8 mouse cellular contexts compared by ENCODE assay signal in the genomic region with DNA sequence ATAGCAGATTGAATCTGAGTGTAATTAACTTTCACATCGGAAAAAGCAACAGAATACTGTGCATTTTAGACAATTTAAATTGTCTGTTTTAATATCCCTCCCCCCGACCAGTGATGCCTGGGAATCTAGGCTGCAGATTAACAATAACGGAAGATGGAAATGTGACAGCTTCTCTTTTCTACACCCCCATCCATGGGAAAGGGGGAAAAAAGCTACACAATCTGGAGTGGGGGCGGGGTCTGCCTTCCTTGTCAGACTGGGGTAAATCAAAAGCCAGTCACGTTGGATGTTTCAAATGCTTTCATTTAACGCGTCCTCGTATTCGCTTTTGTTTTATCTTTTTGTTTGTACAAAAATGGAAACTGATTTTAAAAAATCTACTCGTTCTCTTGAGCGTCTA. TPM values are rescaled to one million over a fixed set of nuclear protein-coding genes. Genes with fewer than 3 reads are reported as not detected.
DNase-seq lines count a peak whose midpoint lies in the region; ATAC-seq lines count a peak whose summit lies in the region.

No protein-coding gene starts in this region.

- peak; percentile 7 for DNase-seq in adrenal gland, postnatal 10 days
- DNase-seq in adrenal gland, adult 8-10 months: no peak
- peak; percentile 22 for DNase-seq in ZHBTc4 (ENCODE audit: low read depth, low spot score)
- peak; percentile 21 for DNase-seq in kidney, adult 9 months
- DNase-seq in retina, postnatal 7 days (ENCODE audit: low read depth, low spot score): peak; percentile 25
- DNase-seq in spleen, adult 12 weeks (ENCODE audit: low spot score): no peak

- H3K9me3 ChIP-seq in embryonic facial prominence, embryonic 15.5 days (replicated peaks): no peaks in the 10 kb centered on the region
- H3K9me3 ChIP-seq in liver, embryonic 12.5 days (replicated peaks): no peaks in the 10 kb centered on the region

- peak overlapping the region; percentile 98 for H3K4me2 ChIP-seq in embryonic facial prominence, embryonic 15.5 days (replicated peaks)
- peak overlapping the region; percentile 6; the same call in 1 of the 2 replicates for H3K4me2 ChIP-seq in liver, embryonic 12.5 days

- H3K4me3 ChIP-seq in embryonic facial prominence, embryonic 15.5 days (replicated peaks): peak overlapping the region; percentile 76
- H3K4me3 ChIP-seq in liver, embryonic 12.5 days: peak overlapping the region; percentile 68; the same call in 1 of the 2 replicates

- H3K36me3 ChIP-seq in embryonic facial prominence, embryonic 15.5 days: no peaks in the 10 kb centered on the region
- no peaks in the 10 kb centered on the region for H3K36me3 ChIP-seq in liver, embryonic 12.5 days

- H3K27ac ChIP-seq in embryonic facial prominence, embryonic 15.5 days (replicated peaks): no peak overlapping the region
- no peak overlapping the region for H3K27ac ChIP-seq in liver, embryonic 12.5 days

- H3K27me3 ChIP-seq in embryonic facial prominence, embryonic 15.5 days: peaks cover 19% of the 10 kb centered on the region
- H3K27me3 ChIP-seq in liver, embryonic 12.5 days (replicated peaks): peaks cover 59% of the 10 kb centered on the region

- no peak overlapping the region for H3K9ac ChIP-seq in embryonic facial prominence, embryonic 15.5 days
- H3K9ac ChIP-seq in liver, embryonic 12.5 days: no peak overlapping the region

- ATAC-seq in embryonic facial prominence, embryonic 15.5 days (ENCODE audit: insufficient number of reproducible peaks, low FRiP score, low TSS enrichment, low read depth): no peak
- ATAC-seq in liver, embryonic 12.5 days: no peak

- H3K4me1 ChIP-seq in embryonic facial prominence, embryonic 15.5 days: peaks cover 11% of the 10 kb centered on the region; the same call in 1 of the 2 replicates
- H3K4me1 ChIP-seq in liver, embryonic 12.5 days: peaks cover 17% of the 10 kb centered on the region; the same call in 1 of the 2 replicates

- 5% methylated on average over 11 of the region's 11 CpGs for WGBS in embryonic facial prominence, embryonic 15.5 days
- 11% methylated on average over 11 of the region's 11 CpGs for WGBS in liver, embryonic 12.5 days (ENCODE audit: insufficient replicate concordance)

RNA-seq across cellular contexts. Expression of a gene that starts 1.3 kb away (rescaled TPM):
- 1 to 10 TPM; 3.0 to 3.2 TPM for total RNA-seq in adrenal gland, postnatal 10 days (2021)
- 1 to 10 TPM; 4.9 to 7.2 (median 5.6) TPM for total RNA-seq in adrenal gland, adult 8-10 months (2022)
- 0.35 and 0.45 TPM in 2 replicates for polyA plus RNA-seq in embryonic facial prominence, embryonic 15.5 days (2015; fragmentation: Nextera tagmentation; extraction: Ambion mirVana)
- 0.10 and 0.15 TPM in 2 replicates for polyA plus RNA-seq in liver, embryonic 12.5 days (2016; fragmentation: Nextera tagmentation; extraction: Ambion mirVana)

RNA-seq across cellular contexts. Expression of a gene that starts 57.0 kb away (rescaled TPM):
- total RNA-seq in adrenal gland, postnatal 10 days (2021): 1 to 10 TPM; 5.2 to 9.2 TPM
- 1 to 10 TPM; 1.6 to 3.4 (median 3.0) TPM for total RNA-seq in adrenal gland, adult 8-10 months (2022)
- polyA plus RNA-seq in embryonic facial prominence, embryonic 15.5 days (2015; fragmentation: Nextera tagmentation; extraction: Ambion mirVana): 0.47 and 0.89 TPM in 2 replicates
- polyA plus RNA-seq in liver, embryonic 12.5 days (2016; fragmentation: Nextera tagmentation; extraction: Ambion mirVana): 0.49 and 0.75 TPM in 2 replicates

Comparison
In these comparisons a context has a peak if more than half of its experiments do, and no peak if none do; other contexts are left out.
1. DNase-seq: peak in adrenal gland, postnatal 10 days (single experiment), ZHBTc4 (single experiment), kidney, adult 9 months (single experiment) and retina, postnatal 7 days (single experiment); none in adrenal gland, adult 8-10 months (single experiment) and spleen, adult 12 weeks (single experiment).